17 mouse cellular contexts compared by ENCODE assay signal in the genomic region with DNA sequence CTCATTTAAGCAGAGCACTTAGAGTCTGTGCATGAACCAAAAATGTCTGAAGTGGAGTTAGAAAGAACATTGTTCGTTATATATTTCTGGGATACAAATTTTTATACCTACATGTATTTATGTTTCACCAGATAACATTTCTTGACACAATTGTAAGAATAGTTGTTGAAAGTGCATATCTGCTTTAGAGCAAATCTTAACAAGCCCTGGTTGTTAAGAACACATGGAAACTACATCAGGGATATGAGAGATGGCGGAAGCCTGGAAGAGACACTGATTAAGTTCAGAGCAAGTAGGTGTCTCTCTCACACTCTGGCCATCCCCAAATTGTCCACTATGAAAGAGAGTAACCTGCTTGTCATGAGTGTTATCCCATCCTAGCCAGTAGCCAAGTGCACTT. TPM values are rescaled to one million over a fixed set of nuclear protein-coding genes. Genes with fewer than 3 reads are reported as not detected.
DNase-seq lines count a peak whose midpoint lies in the region; ATAC-seq and TF ChIP-seq lines count a peak whose summit lies in the region.
"Had no signal": no experiment of that assay in that cellular context is flagged by ENCODE, and none has a peak within 500 bp of the region (broad histone marks: within the 10 kb centered on the region; RNA-seq: fewer than 3 reads in every experiment).

No protein-coding gene starts in this region.

- TF ChIP-seq EP300 in MEL (IDR thresholded peaks at IDR 0.05; ENCODE audit: low read depth in 1 of 2, low read length in 2 of 2) = no peak

- no peak for TF ChIP-seq POLR2A in lung, adult 2 months (IDR thresholded peaks at IDR 0.05; ENCODE audit: borderline replicate concordance, extremely low read depth, low read depth, low read length)
- TF ChIP-seq POLR2A in MEL (IDR thresholded peaks at IDR 0.05; ENCODE audit: control insufficient read depth in 1 of 2, insufficient read depth in 1 of 2, low read depth in 1 of 2, low read length in 2 of 2, poor library complexity in 1 of 2) = no peak

- no peaks in the 10 kb centered on the region for H3K4me1 ChIP-seq in lung, adult 2 months (ENCODE audit: control insufficient read depth, insufficient read depth, low read length)
- H3K4me1 ChIP-seq in MEL (ENCODE audit: control insufficient read depth in 1 of 2, insufficient read depth in 2 of 2, low read length in 2 of 2) = peaks cover 10 to 32% of the 10 kb centered on the region in 2 experiments
- H3K4me1 ChIP-seq in liver, embryonic 11.5 days (replicated peaks; ENCODE audit: control insufficient read depth, insufficient read depth, low read length) = peaks cover 5% of the 10 kb centered on the region; the same call in 1 of the 2 replicates
- H3K4me1 ChIP-seq: embryonic facial prominence, embryonic 12.5 days; forebrain, embryonic 10.5 days had no signal

- no peak for TF ChIP-seq RAD21 in MEL (IDR thresholded peaks at IDR 0.05; ENCODE audit: low read depth, low read length)

- WGBS in lung, adult 2 months = 79% methylated on average over 2 of the region's 2 CpGs
- WGBS in liver, embryonic 11.5 days = 77% methylated on average over 2 of the region's 2 CpGs

- peaks cover 6 to 39% of the 10 kb centered on the region in 2 experiments for H3K36me3 ChIP-seq in MEL (ENCODE audit: control insufficient read depth in 1 of 2, insufficient read depth in 2 of 2, low read length in 2 of 2)
- no peaks in the 10 kb centered on the region for H3K36me3 ChIP-seq in liver, embryonic 11.5 days (ENCODE audit: control insufficient read depth, insufficient read depth, low read length)
- H3K36me3 ChIP-seq: embryonic facial prominence, embryonic 12.5 days; forebrain, embryonic 10.5 days had no signal

- no peak for ATAC-seq in liver, embryonic 11.5 days (replicated peaks; ENCODE audit: low FRiP score)
- ATAC-seq: midbrain, embryonic 16.5 days had no signal

- peak overlapping the region; percentile 94 for H3K27ac ChIP-seq in MEL (ENCODE audit: control insufficient read depth, low read depth, low read length)
- H3K27ac ChIP-seq in liver, embryonic 11.5 days (ENCODE audit: low read depth, low read length) = no peak overlapping the region
- H3K27ac ChIP-seq: embryonic facial prominence, embryonic 12.5 days; forebrain, embryonic 10.5 days had no signal

- H3K4me3 ChIP-seq in lung, adult 2 months (replicated peaks; ENCODE audit: extremely low read depth, low read depth, low read length) = peak overlapping the region; percentile 19
- peak overlapping the region; percentile 63 for H3K4me3 ChIP-seq in MEL (ENCODE audit: control insufficient read depth in 1 of 2, insufficient read depth in 1 of 2, low read depth in 2 of 2, low read length in 2 of 2)
- H3K4me3 ChIP-seq in liver, embryonic 11.5 days (ENCODE audit: low read depth, low read length) = peak overlapping the region; percentile 26
- H3K4me3 ChIP-seq: embryonic facial prominence, embryonic 12.5 days; forebrain, embryonic 10.5 days had no signal

- H3K4me2 ChIP-seq in liver, embryonic 11.5 days = peak overlapping the region; percentile 49
- H3K4me2 ChIP-seq: embryonic facial prominence, embryonic 12.5 days had no signal

- DNase-seq in lung, adult 2 months = no peak
- no peak for DNase-seq in lung, postnatal 25 days (ENCODE audit: low spot score)
- DNase-seq in MEL (ENCODE audit: low read depth, low spot score) = peak; percentile 68
- DNase-seq in liver, embryonic 11.5 days (ENCODE audit: low spot score) = no peak
- DNase-seq in naive thymus-derived CD4-positive, alpha-beta T cell, adult 2 months (ENCODE audit: low read depth) = peak; percentile 54
- DNase-seq in adrenal gland, adult (ENCODE audit: inconsistent age in 2 of 2, low spot score in 1 of 2) = no peak
- DNase-seq in kidney, postnatal 36 days = no peak
- DNase-seq: cerebellum, adult 11-12 months; gastrocnemius, postnatal 25 days; heart, postnatal 4 days; kidney, adult 18-20 months; kidney, postnatal 10 days; layer of hippocampus, adult 9-11 months; thymus, adult 18-20 months had no signal

- H3K79me2 ChIP-seq in MEL (ENCODE audit: control insufficient read depth, insufficient read depth, low read length, poor library complexity) = peaks cover 36% of the 10 kb centered on the region

- H3K9ac ChIP-seq in MEL (ENCODE audit: control insufficient read depth, low read depth, low read length, poor library complexity, severe bottlenecking) = peak overlapping the region; percentile 78
- H3K9ac ChIP-seq in liver, embryonic 11.5 days (ENCODE audit: low read depth, low read length) = peak overlapping the region; percentile 25; the same call in 1 of the 2 replicates
- H3K9ac ChIP-seq: embryonic facial prominence, embryonic 12.5 days had no signal

- no peaks in the 10 kb centered on the region for H3K27me3 ChIP-seq in MEL (ENCODE audit: control insufficient read depth in 1 of 2, insufficient read depth in 2 of 2, low read length in 2 of 2)
- no peaks in the 10 kb centered on the region for H3K27me3 ChIP-seq in liver, embryonic 11.5 days (replicated peaks; ENCODE audit: control insufficient read depth, insufficient read depth, low read length)
- H3K27me3 ChIP-seq: embryonic facial prominence, embryonic 12.5 days had no signal

- H3K9me3 ChIP-seq in MEL (replicated peaks; ENCODE audit: insufficient read depth, low read length) = no peaks in the 10 kb centered on the region
- H3K9me3 ChIP-seq in liver, embryonic 11.5 days (ENCODE audit: control insufficient read depth, low read length) = no peaks in the 10 kb centered on the region
- H3K9me3 ChIP-seq: embryonic facial prominence, embryonic 12.5 days; forebrain, embryonic 10.5 days had no signal

- no peak for TF ChIP-seq CTCF in lung, adult 2 months (IDR thresholded peaks at IDR 0.05; ENCODE audit: insufficient read depth, low read length)
- TF ChIP-seq CTCF in MEL (IDR thresholded peaks at IDR 0.05 in 2 of 3, conservative IDR thresholded peaks at IDR 0.05 in 1 of 3; ENCODE audit: control insufficient read depth in 1 of 3, insufficient read depth in 1 of 3, low read depth in 2 of 3, low read length in 3 of 3, poor library complexity in 1 of 3, severe bottlenecking in 1 of 3) = no peak

TF ChIP-seq in MEL, 35 proteins besides CTCF, POLR2A, EP300 and RAD21:
- TF ChIP-seq MAZ (IDR thresholded peaks at IDR 0.05; ENCODE audit: low read depth, low read length) (no peak), CHD1 (IDR thresholded peaks at IDR 0.05; ENCODE audit: low read depth, low read length) (peak; percentile 80; the same call in 1 of the 2 replicates)
TF ChIP-seq in MEL: peak in this region for 1.

RNA-seq across cellular contexts. Expression of a gene that starts 2.4 kb away (rescaled TPM):
- 97.9 and 103 TPM in 2 replicates for polyA plus RNA-seq in lung, adult 2 months (2012; rRNA removed)
- total RNA-seq in MEL (2012; rRNA removed) = 323 and 341 TPM in 2 replicates
- 100 to 1,000 TPM; 250 to 371 TPM for polyA plus RNA-seq in MEL (2012; ENCODE audit: insufficient read depth in 1 of 2, insufficient read length in 2 of 2, low read depth in 1 of 2, low replicate concordance in 2 of 2, missing spikeins in 1 of 2)
- 242 and 268 TPM in 2 replicates for polyA plus RNA-seq in liver, embryonic 11.5 days (2014; fragmentation: Nextera tagmentation; extraction: Ambion mirVana)

Comparison
In these comparisons a context has a peak if more than half of its experiments do, and no peak if none do; other contexts are left out.
1. DNase-seq: peak in MEL (single experiment) and naive thymus-derived CD4-positive, alpha-beta T cell, adult 2 months (single experiment); none in lung, adult 2 months (single experiment), lung, postnatal 25 days (single experiment), liver, embryonic 11.5 days (single experiment), adrenal gland, adult (0 of 2) and kidney, postnatal 36 days (0 of 2).
2. Peak in every context shown above with its lines, with median percentiles within 50 percentile points of each other: H3K4me3 ChIP-seq.